Mouse (Mus musculus): ENCODE data around the gene Spata45.

Spata45 gene

DNA sequence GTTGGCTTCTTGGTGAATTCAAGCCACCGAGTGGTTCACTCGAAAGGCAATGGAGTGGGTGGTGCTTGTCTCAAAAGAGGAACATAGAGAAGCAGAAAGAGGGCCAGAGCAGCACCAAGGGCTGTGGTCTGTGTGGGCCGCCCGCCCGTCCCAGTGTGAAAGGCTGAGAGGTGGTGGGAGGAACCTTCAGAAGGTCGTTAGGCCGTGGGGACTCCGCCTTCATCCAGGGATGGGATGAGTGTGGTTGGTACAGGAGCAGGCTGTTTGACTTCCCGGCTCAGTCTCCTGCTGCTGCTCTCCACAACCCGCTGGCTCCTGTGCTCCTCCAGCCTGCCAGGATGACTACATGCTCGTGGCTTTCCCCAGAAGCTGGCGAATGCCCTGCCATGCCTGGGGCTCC, 49.2 kb downstream of the Spata45 start:
- DNase-seq, result peak in 1 of 2 experiments; percentile 22

GRCm38 (mm10) chr1:191086304-191086878, 50.0 kb downstream of the Spata45 start:
- DNase-seq, result no peak

- DNase-seq, result no peak
Measured at GRCm38 (mm10) chr1:191086960-191087359, 50.5 kb downstream of the Spata45 start.

GRCm38 (mm10) chr1:191087955-191088354, 51.5 kb downstream of the Spata45 start:
- no peak for DNase-seq

DNA sequence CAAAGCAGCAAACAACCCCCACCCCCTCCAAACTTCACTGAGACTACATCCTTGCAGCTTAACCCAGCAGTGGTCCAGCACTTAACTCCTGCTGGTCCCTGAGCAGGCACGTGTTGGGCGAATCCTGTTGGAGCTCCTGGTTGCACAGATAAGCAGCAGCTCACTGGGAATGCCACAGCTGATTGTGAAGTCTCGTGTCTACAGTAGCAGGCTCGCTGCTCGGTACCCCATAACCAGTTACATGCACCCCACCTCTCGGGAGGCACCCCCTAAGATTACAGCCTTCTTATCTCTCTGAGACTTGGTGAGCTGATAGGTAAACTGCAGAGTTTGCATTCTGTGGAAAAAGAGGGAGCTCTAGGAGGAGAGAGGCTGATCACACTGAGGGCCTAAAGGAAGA, 52.9 kb downstream of the Spata45 start:
- DNase-seq, result no peak

DNA sequence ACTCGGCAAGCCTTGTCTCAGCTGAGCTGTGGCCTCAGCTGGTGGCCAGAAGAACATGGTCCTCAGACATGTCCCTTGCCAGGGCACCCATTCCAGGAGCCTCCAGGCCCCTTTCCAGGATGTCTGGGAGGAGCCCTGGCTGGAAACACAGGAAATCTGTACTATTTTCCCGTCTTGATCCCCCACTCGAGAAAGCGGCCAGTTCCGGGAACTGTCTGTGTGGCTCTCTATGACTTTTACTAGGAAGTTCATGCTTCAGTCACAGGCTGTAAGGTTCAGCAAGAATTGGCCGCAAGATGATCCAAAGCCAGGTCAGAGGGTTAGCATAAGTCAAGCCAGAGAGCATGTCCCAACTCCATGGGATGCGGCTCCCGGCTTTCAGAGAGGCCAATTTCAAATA, 55.6 kb downstream of the Spata45 start:
- no peak for DNase-seq
